Mouse (Mus musculus): ENCODE measurements at regions not wholly inside any gene's neighbourhood (a gene's known extent, or its start where the extent isn't known, plus 50 kb on each side); places are given as distances from the start of the nearest gene placed in this dataset.

DNA sequence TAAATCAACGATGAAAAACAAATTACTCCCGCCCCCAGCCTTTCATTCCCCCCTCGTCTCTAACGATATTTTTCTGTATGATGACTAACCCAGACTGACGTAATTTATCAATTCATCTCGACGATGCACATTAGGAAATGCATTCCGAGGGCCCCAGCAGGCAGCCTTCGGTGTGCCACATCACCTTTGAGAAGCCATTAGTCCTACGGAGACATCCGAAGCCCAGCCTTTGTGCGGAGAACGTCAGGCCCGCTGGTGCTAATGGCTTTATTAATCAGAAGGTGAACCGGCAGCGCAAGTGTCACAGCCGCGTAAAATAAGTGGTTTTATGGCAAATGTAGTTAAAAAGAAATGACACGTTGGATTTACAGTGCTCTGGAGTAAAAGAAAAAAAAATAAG, 269.1 kb upstream of the Gm10131 start:
- DNase-seq (ENCODE audit: low spot score in 2 of 2), result no peak

DNA sequence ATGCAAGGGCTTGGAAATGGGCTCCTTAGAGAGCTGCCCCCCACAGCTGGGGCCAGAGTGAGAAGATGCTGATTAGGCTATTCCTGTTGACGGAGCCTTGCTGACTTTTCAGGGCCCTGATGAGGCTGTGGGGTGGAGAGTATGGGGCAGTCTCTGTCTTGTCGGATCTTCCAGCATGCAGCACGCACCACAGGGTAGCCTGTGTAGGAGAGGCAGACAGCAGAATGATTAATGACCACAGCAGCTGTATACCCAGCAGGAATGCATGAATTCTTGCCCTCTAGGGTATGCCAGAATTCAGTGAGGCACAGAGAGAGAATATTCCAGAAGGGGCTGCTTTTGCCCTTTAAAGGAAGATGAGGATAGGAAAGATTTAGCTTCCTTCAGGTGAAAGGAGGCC, 265.6 kb upstream of the Gm10131 start:
- no peak for DNase-seq (ENCODE audit: low spot score in 2 of 2)

DNA sequence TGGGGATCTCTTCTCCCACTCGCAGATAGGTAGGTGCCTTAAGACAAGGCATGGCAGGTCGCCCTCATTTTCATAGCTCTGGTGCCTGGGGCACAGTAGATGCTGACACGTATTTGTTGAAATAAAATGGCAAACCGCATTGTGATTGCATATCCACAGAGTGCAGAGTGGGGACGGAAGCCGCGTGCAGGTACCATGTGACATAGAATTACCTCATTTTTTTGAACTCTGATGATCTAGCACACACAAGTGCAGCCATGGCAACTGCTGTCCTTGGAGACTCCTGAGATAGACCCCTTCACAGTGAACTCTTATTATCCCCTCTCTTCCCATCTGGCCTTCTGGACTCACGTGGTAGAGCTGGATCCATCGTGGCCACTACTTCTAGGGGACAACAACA, 262.7 kb upstream of the Gm10131 start:
- no peak for DNase-seq (ENCODE audit: low spot score in 2 of 2)

DNA sequence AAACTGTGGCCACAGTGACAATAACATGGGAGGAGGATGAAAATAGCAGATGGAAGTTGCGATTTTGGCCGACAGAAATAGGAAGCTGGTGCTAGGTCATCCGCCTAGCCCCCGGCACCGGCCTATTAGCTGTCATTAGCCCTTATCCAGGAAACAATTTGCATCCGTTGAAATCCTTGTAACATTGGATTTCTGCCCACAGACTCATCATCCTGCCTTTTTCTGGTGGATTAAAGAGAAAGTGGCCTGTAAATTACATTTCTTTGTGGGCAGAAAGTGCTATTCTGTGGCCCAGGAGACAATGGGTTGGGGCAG, 261.1 kb upstream of the Gm10131 start:
- no peak for DNase-seq (ENCODE audit: low spot score in 2 of 2)

DNA sequence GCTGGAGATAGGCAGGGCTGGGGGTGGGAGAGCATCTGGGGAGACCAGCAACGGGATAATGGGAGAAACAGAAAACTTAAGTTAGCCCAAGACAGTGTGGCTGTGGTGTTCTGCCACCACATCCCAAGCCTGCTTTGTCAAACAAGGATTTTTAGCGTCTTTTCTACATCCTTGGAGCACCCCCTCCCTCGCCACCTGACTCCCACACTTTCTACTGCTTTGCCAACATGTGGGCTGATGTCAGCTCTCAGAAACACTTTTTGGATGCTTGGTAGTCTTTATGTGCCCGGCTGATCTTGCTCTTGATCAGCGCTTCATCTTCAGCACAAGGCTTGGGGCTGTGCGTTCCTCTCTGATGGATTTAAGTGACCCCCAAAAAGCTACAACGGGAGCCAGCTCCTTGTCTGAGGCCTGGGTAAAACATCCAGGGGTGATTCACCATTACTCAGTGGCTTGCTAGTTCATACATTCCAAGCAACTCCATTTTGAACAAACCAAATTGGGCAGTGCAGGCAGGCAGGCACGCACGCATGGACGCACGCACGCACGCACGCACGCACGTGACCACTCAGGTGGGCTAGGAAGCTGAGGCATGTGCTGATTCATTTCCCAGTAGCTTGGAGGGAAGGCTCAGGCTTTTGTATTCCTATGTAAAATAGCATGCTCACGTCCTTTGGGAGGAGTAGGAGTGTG, 260.6 kb upstream of the Gm10131 start:
- DNase-seq (ENCODE audit: low spot score in 2 of 2), result no peak

DNA sequence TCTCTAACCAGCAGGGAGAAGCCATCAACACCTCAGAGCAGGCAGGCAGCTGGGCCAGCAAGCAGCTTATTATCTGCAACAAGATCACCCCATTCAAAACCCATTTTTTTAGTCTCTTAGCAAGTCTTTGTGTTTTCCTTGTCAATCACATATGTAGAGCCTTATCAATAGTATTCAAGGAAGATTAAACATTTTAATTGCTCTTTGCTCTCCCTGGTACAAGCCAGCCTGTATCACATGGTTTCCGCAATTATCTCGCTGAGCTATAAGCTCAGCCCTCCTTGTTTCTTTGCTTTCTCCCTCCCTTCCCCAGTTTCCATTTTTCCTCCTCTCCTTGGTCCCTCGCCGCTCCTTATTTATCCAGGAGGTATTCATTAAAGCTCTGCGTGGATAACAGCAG, 259.9 kb upstream of the Gm10131 start:
- DNase-seq (ENCODE audit: low spot score in 2 of 2), result no peak

DNA sequence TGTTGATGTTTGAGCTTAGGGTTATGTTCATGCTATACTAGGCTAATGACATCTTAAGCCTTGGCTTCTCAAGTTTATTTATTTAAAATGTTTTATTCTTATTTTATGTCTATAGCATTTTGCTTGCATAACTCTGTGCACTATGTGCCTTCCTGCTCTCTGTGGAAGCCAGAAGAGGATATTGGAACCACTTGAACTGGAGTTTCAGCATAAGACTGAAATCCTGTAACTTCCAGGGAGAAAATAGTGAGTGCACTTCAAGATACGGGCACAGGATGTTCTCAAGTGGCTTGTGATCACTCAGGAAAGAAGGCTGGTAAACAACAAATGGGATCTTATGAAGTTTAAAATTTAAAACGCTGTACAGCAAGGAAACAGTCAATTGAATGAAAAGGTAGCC, 257.0 kb upstream of the Gm10131 start:
- DNase-seq (ENCODE audit: low spot score in 2 of 2), result no peak

DNA sequence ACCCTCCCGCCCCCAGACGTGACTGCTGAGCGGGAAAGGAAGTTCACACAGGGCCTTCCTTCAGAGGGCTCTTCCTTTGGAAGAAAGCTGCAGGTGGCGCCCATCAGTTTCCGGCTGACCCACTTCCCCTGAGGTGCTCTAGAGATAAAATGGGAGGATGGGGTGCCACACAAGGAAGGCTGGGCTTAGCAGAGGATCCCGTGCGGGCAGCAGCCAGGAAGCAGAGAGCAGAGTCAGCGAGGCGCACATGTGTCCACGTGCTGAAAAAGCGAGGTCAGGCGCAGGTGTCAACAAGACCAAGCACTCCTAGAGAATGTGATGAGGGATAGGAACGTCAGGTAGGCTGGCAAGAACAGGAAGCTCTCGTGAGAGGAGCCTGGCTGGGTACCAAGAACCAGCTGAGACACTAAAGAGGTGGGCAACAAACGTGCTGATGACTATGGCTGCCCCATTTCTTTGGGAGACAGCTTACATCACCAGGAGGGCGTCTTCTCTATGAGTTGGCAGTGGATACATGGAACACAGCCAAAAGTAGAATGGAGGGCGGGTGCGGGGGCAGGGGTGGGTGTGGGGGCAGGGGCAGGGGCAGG, 253.0 kb upstream of the Gm10131 start:
- DNase-seq (ENCODE audit: low spot score in 2 of 2), result no peak

DNA sequence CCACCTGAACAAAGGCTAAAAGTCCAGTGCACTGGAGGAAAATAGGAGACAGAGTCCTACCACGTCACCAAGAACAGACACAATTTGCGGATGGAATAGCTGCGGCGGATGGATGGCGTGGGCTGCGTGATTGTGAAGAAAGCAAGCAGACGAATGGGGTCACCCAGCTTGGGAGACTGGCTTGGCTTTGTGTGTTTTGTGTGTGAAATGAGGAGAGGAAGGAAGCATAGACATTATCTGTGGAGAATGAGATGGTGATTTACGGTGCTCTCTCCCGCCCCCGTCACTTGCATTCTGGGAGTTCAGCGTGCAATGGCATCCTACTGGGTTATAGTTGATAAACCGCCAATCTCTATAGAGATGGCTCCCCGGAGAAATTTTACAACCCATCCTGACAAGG, 252.1 kb upstream of the Gm10131 start:
- no peak for DNase-seq (ENCODE audit: low spot score in 2 of 2)

DNA sequence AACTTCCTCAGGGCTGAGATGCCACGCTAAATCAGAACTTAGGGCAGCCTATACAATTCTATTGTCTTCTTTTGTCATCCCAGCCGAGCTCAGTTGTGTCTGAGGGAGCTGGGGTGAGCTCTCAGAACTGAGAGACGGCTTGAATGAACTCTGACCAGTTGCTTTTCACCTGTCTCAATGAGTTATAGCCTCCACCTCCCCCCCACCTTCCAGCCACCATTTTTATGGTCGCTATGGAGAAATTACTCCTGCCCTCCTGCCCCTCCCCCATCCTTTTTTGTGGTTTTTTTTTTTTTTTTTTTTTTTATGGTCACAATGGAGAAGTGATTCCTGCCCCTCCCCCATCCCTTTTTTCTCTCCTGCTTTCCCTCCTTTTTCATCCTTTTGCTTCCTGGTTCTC, 251.6 kb upstream of the Gm10131 start:
- no peak for DNase-seq (ENCODE audit: low spot score in 2 of 2)

DNA sequence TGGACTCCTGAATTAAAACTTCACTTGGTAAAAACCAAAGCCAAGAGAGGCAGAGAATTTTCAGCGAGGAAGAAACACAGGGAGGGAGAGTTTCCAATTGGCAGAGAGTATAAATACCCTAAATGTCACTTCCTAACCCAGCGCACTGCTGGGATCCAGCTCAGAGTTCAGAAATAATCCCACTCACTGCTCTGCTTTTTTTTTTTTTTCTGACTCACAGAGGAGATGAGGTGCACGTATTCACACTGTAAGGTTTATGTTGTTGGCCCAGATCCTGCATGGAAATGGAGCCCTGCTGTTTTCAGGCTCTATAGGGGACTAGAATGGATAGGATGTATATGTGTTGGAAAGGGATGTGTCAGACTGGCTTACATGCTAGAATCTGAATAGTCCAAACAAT, 249.8 kb upstream of the Gm10131 start:
- no peak for DNase-seq (ENCODE audit: low spot score in 2 of 2)

DNA sequence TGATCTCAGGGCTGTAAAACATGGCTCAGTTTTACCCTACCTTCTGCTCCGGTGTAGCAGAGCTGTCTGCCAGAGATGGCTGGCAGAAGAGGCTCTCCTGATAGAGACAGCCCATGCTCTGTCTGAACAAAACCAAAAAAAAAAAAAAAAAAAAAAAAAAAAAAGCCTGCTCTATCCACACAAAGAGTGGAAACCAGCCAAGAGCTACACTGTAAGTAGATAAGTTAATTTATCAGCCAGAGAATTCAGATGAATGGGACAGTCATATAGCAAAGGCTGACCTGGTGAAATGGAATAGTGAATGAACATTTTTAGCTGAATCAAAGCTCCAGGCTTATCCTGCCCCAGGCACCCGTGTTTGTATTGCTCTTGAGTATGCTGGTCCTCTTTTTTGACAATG, 248.2 kb upstream of the Gm10131 start:
- DNase-seq (ENCODE audit: low spot score in 2 of 2), result no peak

DNA sequence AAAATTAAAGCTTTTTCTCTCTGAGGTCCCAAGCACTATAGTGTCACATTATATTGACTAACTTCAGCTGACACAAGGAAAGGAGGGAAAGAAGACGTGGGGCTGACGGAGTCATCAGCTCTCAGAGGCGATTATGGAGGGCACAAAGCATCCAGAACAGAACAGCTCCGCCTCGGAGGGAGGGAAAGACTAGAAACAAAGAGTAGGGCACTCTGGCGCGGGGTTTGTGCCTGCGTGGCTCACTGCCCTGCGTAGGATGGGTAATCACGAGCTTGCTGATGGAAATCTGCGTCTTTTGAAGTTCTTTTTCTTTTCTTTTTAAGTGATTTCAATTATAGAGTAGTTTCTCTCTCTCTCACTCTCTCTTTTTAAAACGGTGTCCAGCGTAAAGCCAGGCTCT, 243.5 kb upstream of the Gm10131 start:
- DNase-seq (ENCODE audit: low spot score in 2 of 2), result no peak

DNA sequence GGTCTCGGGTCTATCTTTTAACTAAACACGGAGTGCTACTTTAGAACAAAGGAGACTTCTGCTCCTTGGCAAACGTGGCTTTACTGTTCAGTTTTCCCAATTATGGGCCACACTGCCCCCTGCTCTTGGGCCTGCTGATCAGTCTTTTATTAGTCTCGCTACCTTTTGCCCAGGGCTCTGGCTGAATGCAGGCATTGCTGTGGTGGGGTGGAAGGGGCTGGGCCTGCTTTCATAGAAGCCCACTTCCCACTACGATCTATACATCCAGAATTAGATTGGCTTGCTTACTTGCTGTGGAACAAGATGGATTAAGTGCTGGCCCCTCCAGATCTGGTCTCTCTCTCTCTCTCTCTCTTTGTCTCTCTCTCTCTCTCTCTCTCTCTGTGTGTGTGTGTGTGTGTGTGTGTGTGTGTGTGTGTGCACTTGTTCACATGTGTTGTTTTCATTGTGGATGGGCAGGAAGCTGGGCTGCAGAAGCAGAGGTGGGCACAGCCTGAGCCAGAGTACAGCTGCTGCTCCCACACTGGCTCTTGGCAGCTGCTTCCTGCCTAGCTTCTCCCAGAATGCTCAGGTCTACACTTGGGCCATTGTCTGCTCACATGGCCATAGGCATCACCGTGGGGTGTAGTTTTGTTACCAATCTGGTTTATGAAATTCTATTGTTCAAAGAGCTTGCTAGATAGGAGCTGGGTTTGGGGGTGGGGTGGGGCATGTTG, 241.8 kb upstream of the Gm10131 start:
- DNase-seq (ENCODE audit: low spot score in 2 of 2), result no peak

DNA sequence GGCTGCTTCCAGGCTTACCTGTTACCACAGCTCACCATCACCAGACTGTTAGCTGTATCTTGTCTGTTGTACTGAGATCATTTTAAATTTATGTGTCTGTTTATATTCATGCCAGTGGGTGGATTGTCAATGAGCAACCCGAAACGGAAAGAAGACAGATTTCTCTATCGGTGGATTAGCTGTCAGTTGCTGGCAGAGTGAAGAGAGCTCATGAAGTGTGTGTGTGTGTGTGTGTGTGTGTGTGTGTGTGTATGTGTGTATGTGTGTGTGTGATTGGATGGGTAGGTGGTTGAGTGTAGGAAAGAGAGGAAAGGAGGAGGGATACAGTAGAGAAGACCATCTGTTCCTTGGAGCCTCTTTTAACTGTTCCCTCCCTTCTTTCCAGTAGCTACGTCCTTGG, 223.3 kb upstream of the Gm10131 start:
- no peak for DNase-seq (ENCODE audit: low spot score in 2 of 2)

DNA sequence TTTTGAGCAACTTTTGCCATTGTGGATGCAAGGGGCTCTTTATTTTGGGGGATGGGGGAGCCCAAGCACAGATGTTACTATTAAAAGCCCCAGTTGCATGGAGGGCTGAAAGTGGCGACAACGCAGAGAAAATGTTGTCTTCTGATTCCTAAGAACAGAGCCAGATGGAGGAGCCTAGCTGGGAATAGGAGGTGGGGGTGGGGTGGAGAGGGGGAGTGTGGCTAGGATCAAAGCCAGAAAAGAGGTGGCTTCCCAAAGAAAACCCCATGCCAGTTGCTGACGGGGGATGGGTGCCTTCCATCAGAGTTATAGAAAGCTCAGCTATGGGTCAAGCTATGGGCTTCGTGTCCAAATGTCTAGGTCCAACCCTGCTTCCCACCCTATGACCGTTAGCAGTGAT, 220.1 kb upstream of the Gm10131 start:
- no peak for DNase-seq (ENCODE audit: low spot score in 2 of 2)

DNA sequence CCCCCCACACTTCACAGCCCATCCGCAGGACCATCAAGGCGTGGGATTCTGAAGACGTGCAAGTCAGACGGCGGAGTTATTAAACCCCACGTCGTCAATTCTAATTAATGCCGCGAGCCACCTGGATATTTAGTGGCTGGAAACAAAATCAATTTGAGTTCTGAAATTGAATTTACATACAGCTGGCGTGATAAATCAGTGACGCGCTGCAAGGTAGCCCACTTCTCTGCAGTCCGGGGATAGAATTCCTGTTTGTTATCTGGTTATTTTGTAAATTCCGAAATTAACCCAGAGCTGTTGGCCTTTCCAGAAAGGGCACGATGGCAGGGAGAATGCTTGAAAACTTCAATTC, 215.1 kb upstream of the Gm10131 start:
- DNase-seq (ENCODE audit: low spot score in 2 of 2), result no peak

DNA sequence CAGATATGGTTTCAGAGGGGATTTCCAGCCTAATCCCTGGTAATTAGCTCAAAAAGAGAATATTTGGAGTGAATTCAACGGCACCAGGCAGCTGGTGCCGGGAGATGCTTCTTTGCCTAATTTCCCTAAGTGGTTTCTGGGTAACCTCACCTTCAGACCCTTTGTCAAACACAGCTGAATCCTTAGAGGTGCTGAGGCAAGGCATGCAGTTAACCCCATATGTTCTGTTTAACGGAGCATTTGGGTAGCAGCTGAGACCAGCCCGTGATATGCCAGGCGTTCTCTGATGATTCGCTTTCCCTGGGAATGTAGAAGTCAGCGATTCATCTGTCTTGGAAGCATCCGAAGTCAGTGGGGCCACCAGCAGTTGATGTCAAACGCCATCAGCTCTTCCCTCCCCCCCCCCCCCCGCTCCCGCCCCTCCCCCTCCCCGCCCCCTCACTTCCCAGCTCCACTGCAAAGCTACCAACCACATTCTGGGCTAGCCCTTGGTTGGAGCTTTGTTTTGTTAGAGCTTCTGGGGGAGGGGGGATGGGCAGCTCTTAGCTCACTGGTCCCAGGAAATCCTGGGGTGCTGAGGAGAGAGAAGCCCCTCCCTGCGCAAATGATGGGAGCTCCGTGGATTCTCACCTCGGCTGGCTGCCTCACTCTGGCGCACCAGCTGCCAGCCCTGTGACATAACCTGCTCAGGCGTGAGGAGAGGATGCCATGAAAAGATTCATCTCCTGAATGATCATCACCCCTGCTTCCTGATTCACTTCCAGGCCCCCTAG, 214.5 kb upstream of the Gm10131 start:
- DNase-seq (ENCODE audit: low spot score in 2 of 2), result peak in 1 of 2 experiments; percentile 63

DNA sequence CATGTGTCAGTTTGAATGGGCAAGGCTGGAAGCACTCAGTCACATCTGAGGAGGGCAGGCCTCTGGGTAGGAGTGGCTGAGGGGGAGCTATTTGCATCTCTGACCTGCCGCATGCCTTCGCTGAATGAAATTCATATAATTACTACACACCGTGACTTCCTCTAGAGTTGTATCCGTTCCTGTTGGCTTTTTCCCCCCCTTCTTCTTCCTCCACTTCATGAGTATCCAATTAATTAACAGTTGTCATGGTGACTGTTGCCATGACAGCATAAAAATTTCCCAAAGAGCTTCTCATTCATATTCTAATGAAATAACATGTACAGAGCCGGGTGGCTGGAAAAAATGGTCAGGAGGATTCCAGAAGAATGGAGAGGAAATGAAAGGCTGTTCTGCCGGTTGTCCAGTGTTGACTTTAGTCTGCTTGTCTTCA, 208.6 kb upstream of the Gm10131 start:
- peak in 1 of 2 experiments; percentile 57 for DNase-seq (ENCODE audit: low spot score in 2 of 2)

DNA sequence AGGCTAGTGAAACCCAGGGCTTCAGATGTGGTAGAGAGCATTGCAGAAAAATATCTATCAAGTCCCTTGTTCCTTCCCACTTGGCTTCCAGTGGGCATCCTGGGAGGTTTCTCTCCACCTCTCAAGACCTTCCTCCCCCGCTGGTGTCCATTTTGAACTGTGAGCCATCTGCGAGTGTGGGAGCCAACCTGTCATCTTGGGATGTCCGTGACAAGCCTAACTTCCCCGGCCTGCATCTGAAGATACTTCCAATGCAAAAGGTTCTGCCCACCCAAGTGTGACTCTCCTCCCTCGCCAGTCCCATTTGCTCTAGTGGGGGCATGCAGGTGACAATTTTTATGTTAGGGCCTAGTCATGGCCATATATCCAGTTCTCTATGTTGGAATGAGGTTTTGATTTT, 208.2 kb upstream of the Gm10131 start:
- DNase-seq (ENCODE audit: low spot score in 2 of 2), result no peak

DNA sequence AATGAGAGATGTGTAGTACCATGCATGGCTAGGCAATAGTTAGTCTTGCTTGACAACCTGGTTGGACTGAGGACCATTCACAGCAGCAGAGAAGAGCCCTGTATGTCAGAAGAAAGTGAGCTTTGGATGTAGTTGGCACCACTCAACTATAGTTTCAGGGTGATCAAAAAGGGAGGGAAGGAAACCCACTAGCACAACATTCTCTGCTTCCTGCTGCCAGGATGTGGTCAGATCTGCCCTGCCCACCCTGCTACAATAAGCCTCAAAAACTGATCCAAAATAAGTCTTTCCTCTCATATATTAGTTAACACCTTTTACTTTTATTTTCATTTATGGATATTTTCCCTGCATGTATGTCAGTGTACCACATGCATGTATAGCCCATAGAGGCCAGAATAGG, 203.7 kb upstream of the Gm10131 start:
- no peak for DNase-seq (ENCODE audit: low spot score in 2 of 2)

DNA sequence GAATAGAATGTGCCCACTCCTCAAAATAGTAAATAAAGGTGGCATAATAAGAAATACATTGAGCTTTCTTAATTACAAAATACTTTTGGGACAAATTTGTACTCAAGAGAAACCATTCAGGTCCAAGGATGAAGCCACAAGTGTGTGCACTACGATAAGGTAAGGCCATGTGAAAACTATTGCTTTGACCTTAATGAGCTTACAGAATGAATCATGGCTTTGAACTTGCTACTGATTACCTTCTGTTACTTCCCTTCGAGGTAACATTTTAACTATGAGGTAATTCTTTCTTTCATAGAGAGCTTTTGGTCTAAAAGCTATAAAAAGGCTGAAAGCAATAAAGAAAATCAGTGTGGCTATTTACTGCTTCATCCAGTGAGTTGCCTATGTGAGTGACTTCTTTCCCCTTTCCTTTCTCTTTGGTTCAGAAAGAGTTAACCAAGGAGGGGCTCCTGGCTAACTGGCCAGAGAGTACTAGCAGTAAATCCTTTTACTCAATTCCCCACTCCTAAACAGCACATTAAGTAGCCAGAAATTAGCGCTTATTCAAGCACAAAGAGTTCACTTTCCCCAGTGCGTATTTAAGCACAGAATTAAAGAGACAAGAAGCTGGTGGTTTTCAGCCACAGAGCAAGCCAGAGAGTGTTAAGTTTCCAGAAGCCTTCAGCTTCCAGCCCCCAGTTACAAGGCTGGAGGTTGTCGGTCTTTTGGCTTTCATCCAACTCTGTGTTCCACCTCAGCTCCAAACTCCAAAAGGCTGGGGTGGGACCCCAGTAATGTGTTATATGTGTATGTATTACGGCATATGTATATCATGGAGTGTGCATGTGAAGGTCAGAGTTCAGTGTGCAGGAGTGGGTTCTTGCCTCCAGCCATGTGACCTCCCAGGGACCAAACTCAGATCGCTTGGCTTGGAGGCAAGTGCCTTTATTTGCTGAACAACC, 194.3 kb upstream of the Gm10131 start:
- DNase-seq (ENCODE audit: low spot score in 2 of 2), result no peak
